Mouse (Mus musculus) embryo, embryonic 9.5 days (tissue): ENCODE results near the gene Eva1a.
A peak's percentile ranks its signal among the peaks of the same experiment; 100 is the strongest.

Source experiments
- DNase-seq: peaks from one replicate; pipeline ENCODE4 v3.0.0-alpha.2; 2017; ENCODE audit errors: extremely low spot score

The Eva1a gene

GRCm38 (mm10) chr6:82040834-82041487 lies at the start of gene Eva1a:
Gene Eva1a (plus strand): TSS chr6:82041043.
- peak; percentile 35 for DNase-seq

DNA sequence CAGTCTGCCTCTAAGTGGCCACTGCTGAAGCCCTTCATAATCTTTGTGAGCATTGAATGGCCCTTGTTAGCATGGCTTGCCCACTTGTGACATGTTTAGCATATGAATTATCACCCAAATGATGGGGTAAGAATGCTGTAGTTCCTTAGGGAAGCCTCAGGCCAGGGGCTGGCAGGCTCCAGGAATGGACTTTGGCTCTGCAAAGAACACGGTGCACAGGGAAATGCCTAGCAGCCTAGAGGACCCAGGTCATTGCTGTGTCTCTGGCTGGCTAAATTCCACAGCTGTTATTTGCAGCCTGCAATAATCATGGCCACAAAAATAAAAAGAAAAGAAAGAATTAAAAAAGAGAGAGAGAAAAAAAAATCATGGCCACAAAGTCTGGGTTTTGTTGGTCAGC lies 28.5 kb upstream of the Eva1a start:
- DNase-seq, result no peak

- DNase-seq, result no peak
Observed at GRCm38 (mm10) chr6:82021074-82021473, 19.8 kb upstream of the Eva1a start.

- DNase-seq, result no peak
Observed at GRCm38 (mm10) chr6:82021494-82021893, 19.3 kb upstream of the Eva1a start.

- DNase-seq, result peak; percentile 48
Observed at GRCm38 (mm10) chr6:82029611-82030510, 11.0 kb upstream of the Eva1a start.

DNA sequence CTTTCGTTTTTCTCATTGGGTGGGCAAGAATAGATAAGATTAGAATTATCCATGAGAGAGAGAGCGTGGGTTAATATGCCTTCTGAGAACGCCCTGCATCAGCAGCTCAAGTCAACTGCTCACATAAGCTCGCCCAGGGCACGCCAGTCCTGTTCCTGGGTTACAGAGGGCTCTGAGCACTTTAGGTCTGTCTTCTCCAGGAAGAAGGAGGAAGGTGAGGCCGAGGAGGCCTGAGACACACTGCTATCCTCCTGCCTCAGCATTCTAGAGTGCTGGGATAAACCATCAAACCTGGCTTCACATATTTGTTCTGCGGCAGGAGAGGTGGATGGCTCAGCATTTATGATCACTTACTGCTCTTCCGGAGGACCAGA lies 10.3 kb upstream of the Eva1a start:
- no peak for DNase-seq

- no peak for DNase-seq
Observed at GRCm38 (mm10) chr6:82037211-82037610, 3.6 kb upstream of the Eva1a start.

DNA sequence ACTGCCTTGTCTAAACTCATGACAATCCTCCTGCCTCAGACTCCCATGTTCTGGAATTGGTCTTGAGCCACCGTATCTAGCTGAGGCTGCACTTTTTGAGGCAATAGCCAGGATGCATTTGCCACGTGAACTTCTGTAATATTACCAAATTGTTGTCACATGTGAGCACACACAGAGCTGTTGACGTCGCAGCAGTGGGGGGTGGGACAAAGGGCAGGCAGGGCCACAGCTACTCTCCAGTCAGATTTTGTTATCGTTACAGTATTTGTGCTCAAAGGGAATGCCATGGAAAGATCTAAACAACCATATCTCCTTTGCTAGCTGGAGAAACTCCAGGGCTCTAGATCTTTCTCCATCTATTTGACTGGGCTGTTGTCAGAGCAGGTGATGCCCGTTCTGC lies 1.6 kb upstream of the Eva1a start:
- DNase-seq, result no peak

- no peak for DNase-seq
Observed at GRCm38 (mm10) chr6:82039968-82040367, 875 bp upstream of the Eva1a start.

GRCm38 (mm10) chr6:82041488-82042295 lies 849 bp downstream of the Eva1a start:
- DNase-seq, result peak; percentile 55

GRCm38 (mm10) chr6:82042296-82043125 lies 1.7 kb downstream of the Eva1a start:
- DNase-seq, result peak; percentile 67

- DNase-seq, result no peak
Observed at GRCm38 (mm10) chr6:82043634-82044033, 2.8 kb downstream of the Eva1a start.

DNA sequence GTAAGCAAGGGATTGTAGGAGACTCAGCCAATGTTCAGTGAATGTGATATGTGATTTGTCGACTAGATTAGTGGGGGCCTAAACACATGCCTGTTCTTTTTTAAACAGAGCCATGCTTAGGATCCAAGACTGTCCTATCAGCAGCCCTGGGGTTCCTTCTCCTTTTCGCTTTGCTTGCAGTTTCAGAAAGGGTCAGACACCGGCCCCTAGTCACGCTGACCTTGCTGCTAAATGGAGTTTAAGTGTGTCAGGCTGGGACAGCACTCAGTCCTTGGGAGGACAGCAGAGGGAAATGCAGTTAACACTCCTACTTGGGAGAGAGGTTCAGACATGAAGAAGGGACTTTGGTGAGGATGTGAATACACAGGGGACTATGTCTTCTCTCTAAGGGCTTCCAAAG lies 3.7 kb downstream of the Eva1a start:
- DNase-seq, result no peak

DNA sequence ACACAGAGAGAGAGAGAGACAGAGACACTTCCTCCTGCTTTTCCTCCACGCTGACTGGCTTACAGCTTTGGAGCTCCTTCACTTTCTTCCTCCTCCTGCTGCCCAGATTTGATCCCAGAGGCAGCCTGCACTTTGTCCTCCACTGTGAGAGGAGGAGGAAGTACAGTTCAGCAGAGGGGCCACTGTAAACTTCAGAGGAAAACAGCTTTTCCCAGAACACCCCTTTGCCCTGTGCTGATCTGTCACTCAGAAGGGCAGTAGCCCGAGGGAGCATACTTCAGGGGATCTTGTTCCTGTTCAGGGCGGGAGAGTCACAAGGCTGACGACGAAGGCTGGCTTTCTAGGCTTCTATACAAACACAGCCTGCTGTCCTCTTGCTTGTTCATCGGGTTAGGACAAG lies 7.1 kb downstream of the Eva1a start:
- no peak for DNase-seq

- DNase-seq, result no peak
Observed at GRCm38 (mm10) chr6:82050201-82050600, 9.4 kb downstream of the Eva1a start.

DNA sequence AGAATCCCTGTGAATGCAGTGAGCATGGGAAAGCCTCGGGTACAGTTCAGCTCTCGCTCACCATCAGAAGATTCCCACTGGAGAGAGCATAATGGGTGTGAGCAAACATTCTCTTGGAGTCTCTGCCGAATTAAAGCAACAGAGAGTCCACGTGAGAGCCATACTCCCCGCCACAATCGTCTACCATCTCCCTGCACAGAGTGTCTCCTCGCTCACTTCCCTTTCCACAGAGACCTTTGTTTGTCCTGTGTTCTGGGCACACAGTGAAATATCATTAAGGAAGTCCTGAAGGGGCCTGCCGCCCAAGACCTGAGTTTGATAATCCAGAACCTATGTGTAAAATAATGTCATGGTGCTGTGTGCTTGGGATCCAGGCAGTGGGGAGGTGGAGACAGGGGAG lies 10.7 kb downstream of the Eva1a start:
- no peak for DNase-seq

GRCm38 (mm10) chr6:82052047-82052725 lies 11.3 kb downstream of the Eva1a start:
- no peak for DNase-seq

DNA sequence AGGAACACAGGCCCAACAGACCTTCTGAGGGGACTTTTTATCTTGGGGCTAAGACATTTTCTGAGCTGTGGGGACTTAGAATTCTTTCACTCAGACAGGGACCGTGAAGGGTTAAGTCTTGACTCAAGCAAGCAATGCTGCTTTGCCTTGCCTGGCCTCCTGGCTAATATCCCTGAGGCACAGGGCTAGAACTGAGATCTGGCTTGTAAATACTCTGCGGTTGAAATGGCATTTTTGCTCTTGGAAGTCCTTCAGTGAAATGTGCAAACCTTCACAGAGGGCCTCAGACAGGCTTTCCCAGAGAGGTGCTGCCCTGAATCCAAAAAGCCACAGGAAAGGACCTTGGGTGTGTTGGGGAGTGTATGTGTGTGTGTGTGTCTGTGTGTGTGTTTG lies 11.9 kb downstream of the Eva1a start:
- DNase-seq, result no peak

- DNase-seq, result no peak
Observed at GRCm38 (mm10) chr6:82054854-82055253, 14.0 kb downstream of the Eva1a start.

DNA sequence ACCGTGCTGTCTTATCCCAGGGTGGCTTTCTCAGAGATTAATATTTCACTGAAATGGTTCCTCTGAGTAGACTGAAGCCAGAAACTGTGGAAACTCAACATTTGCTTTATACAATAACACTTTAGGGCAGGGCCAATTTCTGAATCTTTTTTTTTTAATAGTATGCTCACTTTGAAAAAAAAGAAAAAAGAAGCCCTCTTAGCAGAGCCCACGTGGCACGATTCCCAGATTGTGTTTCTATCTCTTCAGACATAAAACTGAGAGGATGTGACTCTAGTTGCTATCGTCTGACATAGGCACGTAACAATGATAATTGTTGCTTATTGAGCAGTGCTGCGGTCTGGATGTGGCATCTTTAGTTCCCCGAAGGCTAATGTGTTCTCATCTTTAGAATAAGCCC lies 19.1 kb downstream of the Eva1a start:
- no peak for DNase-seq

- DNase-seq, result no peak
Observed at GRCm38 (mm10) chr6:82065230-82065629, 24.4 kb downstream of the Eva1a start.
